8 mouse cellular contexts compared by ENCODE assay signal in genomic region chr1:74415143-74415542, GRCm38 (mm10). TPM values are rescaled to one million over a fixed set of nuclear protein-coding genes. Genes with fewer than 3 reads are reported as not detected.
DNase-seq lines count a peak whose midpoint lies in the region; ATAC-seq and TF ChIP-seq lines count a peak whose summit lies in the region.
"Had no signal": no experiment of that assay in that cellular context is flagged by ENCODE, and none has a peak within 500 bp of the region (broad histone marks: within the 10 kb centered on the region; RNA-seq: fewer than 3 reads in every experiment).

No protein-coding gene starts in this region.

- H3K4me3 ChIP-seq in thymus, adult 2 months (ENCODE audit: control insufficient read depth, insufficient read depth, low read length): no peak overlapping the region
- H3K4me3 ChIP-seq in stomach, embryonic 15.5 days (replicated peaks): no peak overlapping the region
- H3K4me3 ChIP-seq: midbrain, embryonic 12.5 days had no signal

- H3K9me3 ChIP-seq in stomach, embryonic 15.5 days: no peaks in the 10 kb centered on the region
- H3K9me3 ChIP-seq: midbrain, embryonic 12.5 days had no signal

- DNase-seq in thymus, postnatal 14 days: peak; percentile 33
- DNase-seq in thymus, adult 2 months: no peak
- peak; percentile 42 for DNase-seq in embryo, embryonic 11 days
- DNase-seq in kidney, postnatal 25 days: peak; percentile 68 to 82
- no peak for DNase-seq in ovary, postnatal 14 days (ENCODE audit: low spot score)
- no peak for DNase-seq in urinary bladder, postnatal 25 days (ENCODE audit: low spot score)

- H3K36me3 ChIP-seq in thymus, adult 2 months (ENCODE audit: control insufficient read depth, insufficient read depth, low read length): no peaks in the 10 kb centered on the region
- H3K36me3 ChIP-seq in stomach, embryonic 15.5 days: no peaks in the 10 kb centered on the region
- H3K36me3 ChIP-seq: midbrain, embryonic 12.5 days had no signal

- H3K27me3 ChIP-seq in thymus, adult 2 months (ENCODE audit: control insufficient read depth, insufficient read depth, low read length): no peaks in the 10 kb centered on the region
- H3K27me3 ChIP-seq in stomach, embryonic 15.5 days (replicated peaks): no peaks in the 10 kb centered on the region
- H3K27me3 ChIP-seq: midbrain, embryonic 12.5 days had no signal

- TF ChIP-seq POLR2A in thymus, adult 2 months (IDR thresholded peaks at IDR 0.05; ENCODE audit: control insufficient read depth, extremely low read depth, insufficient read depth, low read length, poor library complexity): no peak

- TF ChIP-seq CTCF in thymus, adult 2 months (IDR thresholded peaks at IDR 0.05; ENCODE audit: borderline replicate concordance, control insufficient read depth, extremely low read depth, insufficient read depth, low read length, poor library complexity): no peak

- no peaks in the 10 kb centered on the region for H3K4me1 ChIP-seq in thymus, adult 2 months (replicated peaks; ENCODE audit: control insufficient read depth, insufficient read depth, low read length)
- no peaks in the 10 kb centered on the region for H3K4me1 ChIP-seq in stomach, embryonic 15.5 days

- H3K27ac ChIP-seq in thymus, adult 2 months (ENCODE audit: control insufficient read depth, insufficient read depth, low read length): no peak overlapping the region
- H3K27ac ChIP-seq in stomach, embryonic 15.5 days: no peak overlapping the region
- H3K27ac ChIP-seq: midbrain, embryonic 12.5 days had no signal

- ATAC-seq in stomach, embryonic 15.5 days (ENCODE audit: insufficient read depth, low FRiP score, low read depth): peak; percentile 61; the same call in 1 of the 2 replicates

- 52% methylated on average over 4 of the region's 4 CpGs for WGBS in thymus, adult 2 months
- 45% methylated on average over 4 of the region's 4 CpGs for WGBS in stomach, embryonic 15.5 days

- H3K9ac ChIP-seq in stomach, embryonic 15.5 days: no peak overlapping the region
- H3K9ac ChIP-seq: midbrain, embryonic 12.5 days had no signal

- H3K4me2 ChIP-seq in stomach, embryonic 15.5 days: no peak overlapping the region
- H3K4me2 ChIP-seq: midbrain, embryonic 12.5 days had no signal

RNA-seq across cellular contexts. Expression of gene Vil1, which starts 6.0 kb away (rescaled TPM):
- 0.74 and 1.0 TPM in 2 replicates for polyA plus RNA-seq in thymus, adult 2 months (2012; rRNA removed)
- polyA plus RNA-seq in stomach, embryonic 15.5 days (2015; fragmentation: Nextera tagmentation; extraction: Ambion mirVana): 32.2 and 41.1 TPM in 2 replicates

RNA-seq across cellular contexts. Expression of gene Ctdsp1, which starts 23.8 kb away (rescaled TPM):
- 201 and 203 TPM in 2 replicates for polyA plus RNA-seq in thymus, adult 2 months (2012; rRNA removed)
- 82.9 and 86.2 TPM in 2 replicates for polyA plus RNA-seq in stomach, embryonic 15.5 days (2015; fragmentation: Nextera tagmentation; extraction: Ambion mirVana)

RNA-seq across cellular contexts. Expression of gene Slc11a1, which starts 40.1 kb away (rescaled TPM):
- 46.3 and 48.7 TPM in 2 replicates for polyA plus RNA-seq in thymus, adult 2 months (2012; rRNA removed)
- 6.1 and 6.6 TPM in 2 replicates for polyA plus RNA-seq in stomach, embryonic 15.5 days (2015; fragmentation: Nextera tagmentation; extraction: Ambion mirVana)

RNA-seq across cellular contexts. Expression of gene Catip, which starts 53.2 kb away (rescaled TPM):
- polyA plus RNA-seq in thymus, adult 2 months (2012; rRNA removed): 0.13 and 0.27 TPM in 2 replicates
- polyA plus RNA-seq in stomach, embryonic 15.5 days (2015; fragmentation: Nextera tagmentation; extraction: Ambion mirVana): 0.53 and 0.55 TPM in 2 replicates

Comparison
In these comparisons a context has a peak if more than half of its experiments do, and no peak if none do; other contexts are left out.
1. DNase-seq: peak in thymus, postnatal 14 days (single experiment), embryo, embryonic 11 days (single experiment) and kidney, postnatal 25 days (2 of 2); none in thymus, adult 2 months (single experiment), ovary, postnatal 14 days (single experiment) and urinary bladder, postnatal 25 days (single experiment).
2. RNA of gene Vil1, which starts 6.0 kb away (polyA plus RNA-seq): 32.2 to 41.1 TPM in stomach, embryonic 15.5 days; 0.74 to 1.0 TPM in thymus, adult 2 months; every median in the first group is over 10 times any median in the second.